Mouse (Mus musculus) cerebellum, postnatal 25 days (tissue): ENCODE data around the gene Zfp935.
"Not testable (repeated sequence)": the region's sequence is repeated elsewhere in the genome, so short reads cannot be mapped to it uniquely, and the experiment has no call there.

Experiments used
- DNase-seq, 2 experiments: peaks; one replicate each; pipeline ENCODE4 v3.0.0; 2021; ENCODE audit warnings: mixed read lengths in 2 of 2

Zfp935 gene

DNA sequence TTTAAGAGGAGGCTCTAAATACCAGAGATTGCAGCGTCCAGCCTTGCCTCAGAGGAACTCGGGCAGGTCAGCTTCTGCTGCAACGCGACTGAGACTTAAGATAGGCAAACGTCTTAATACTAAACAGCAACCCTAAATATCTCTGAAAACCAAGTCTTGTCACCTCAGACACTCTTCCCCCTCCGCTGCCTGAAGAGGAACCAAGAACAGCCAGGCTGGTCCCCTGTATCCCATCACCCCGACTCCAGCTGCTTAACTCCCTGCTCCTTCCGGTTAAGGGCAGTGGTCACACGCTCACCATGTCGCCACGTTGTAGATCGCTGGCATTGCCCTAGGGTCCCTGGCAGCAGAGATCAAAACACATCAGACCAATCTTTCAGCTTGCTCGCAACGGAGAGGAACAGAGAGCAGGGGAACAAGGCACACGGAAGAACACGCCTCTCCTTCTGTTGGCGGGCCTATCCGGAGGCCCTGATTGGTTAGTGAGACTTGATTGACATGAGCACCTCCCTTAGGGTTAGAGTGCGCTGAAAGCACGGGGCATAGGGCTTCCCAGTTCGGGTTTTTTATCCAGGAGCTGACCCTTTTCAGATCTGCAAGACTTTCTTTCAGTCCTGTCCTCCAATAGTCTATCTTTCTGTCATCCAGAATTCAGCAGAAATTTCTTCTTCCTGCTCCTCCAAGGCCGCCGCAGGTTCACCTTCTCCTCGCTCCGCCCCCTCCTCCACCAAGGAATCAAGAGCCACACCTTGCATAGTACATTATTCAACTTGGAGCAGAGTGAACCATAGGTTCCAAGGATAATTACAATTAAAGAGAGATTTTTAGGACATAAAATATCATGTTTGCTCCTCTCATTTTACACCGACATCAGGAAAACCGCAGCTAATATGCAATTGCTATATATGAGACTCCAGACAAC lies at the start of gene Zfp935:
TSS of gene Zfp935 (minus strand) at position 323 of the 922 bp plus-strand sequence.
- peak; percentile 62 to 67 for DNase-seq

DNA sequence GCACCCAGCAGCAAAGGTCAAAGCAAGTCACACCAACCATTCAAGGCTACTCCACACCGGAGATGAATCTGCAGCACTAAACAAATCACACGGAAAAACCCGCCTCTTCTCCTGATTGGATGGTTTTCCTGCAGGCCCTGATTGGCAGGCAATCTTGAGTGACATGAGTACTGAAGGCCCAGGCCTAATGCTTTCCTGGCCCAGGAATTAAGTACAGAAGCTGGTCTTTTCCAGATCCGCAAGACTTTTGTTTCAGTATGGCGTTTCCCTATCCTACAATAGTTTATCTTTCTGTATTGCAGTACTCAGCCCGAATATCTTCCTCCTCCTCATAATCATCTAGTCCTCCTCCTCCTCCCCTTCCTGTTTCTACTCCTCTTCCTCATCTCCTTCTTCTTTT lies 12.8 kb upstream of the Zfp935 start, which contains the start of gene Zfp934:
TSS of gene Zfp934 (minus strand) at position 101 of the 400 bp plus-strand sequence.
- DNase-seq: not testable (repeated sequence)

DNA sequence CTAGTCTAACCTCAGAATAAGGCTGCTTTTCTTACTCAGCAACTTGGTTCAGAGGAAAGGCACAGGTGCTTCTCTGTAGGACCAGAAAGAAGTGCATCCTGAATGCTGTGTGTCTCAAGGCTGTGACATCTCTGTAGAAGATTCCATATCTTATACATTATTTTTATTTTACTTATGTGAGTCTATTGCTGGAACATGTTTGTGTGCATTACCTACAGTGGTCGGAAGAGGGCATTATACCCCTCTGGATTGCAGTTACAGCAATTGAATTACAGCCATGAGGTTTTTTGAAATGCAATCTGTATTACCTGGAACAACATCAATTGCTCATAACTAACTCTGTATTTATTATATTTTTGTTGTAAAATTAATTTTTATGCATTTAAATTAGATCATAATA lies 3.4 kb upstream of the Zfp935 start:
- peak in 1 of 2 experiments; percentile 14 for DNase-seq

GRCm38 (mm10) chr13:62530129-62530528 lies 28.2 kb downstream of the Zfp935 start:
- not testable (repeated sequence) for DNase-seq

GRCm38 (mm10) chr13:62510641-62511420 lies 47.5 kb downstream of the Zfp935 start:
- DNase-seq: not testable (repeated sequence)

DNA sequence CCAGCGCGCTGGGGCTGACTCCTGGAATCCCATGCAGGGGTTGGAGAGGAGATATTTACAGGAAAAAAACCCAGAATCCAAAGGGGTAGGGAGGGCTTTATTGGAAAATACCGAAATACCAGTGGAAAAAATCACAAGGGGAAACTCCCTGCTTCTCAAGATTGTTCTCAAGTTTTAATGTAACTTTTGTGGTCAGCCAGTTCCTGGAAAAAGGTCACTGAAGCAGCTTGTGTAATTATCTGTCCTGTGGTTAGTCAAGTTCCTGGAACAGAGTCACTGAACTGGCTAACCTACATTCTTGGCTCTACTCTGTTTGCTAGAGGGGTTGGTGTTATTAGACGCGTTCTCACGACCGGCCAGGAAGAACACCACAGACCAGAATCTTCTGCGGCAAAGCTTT lies 85.7 kb downstream of the Zfp935 start:
- not testable (repeated sequence) for DNase-seq

DNA sequence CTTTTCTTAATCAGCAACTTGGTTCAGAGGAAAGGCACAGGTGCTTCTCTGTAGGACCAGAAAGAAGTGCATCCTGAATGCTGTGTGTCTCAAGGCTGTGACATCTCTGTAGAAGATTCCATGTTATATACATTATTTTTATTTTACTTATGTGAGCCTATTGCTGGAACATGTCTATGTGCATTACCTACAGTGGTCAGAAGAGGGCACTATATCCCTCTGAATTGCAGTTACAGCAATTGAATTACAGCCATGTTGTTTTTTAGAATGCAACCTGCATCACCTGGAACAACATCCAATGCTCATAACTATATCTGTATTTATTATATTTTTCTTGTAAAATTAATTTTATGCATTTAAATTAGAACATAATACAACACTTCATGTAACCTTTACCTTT lies 88.4 kb downstream of the Zfp935 start:
- not testable (repeated sequence) for DNase-seq

- peak; percentile 83 to 90 for DNase-seq
Measured at GRCm38 (mm10) chr13:62466424-62467334, 91.6 kb downstream of the Zfp935 start, which contains the start of gene Gm49359. Gene Gm49359 (minus strand): TSS chr13:62466832.
